In genomic region chr5:137758921-137759534, GRCm38 (mm10) we compare ENCODE assay signal across 10 mouse cellular contexts. TPM values are rescaled to one million over a fixed set of nuclear protein-coding genes. Genes with fewer than 3 reads are reported as not detected.
DNase-seq lines count a peak whose midpoint lies in the region; ATAC-seq lines count a peak whose summit lies in the region.
"Had no signal": no experiment of that assay in that cellular context is flagged by ENCODE, and none has a peak within 500 bp of the region (broad histone marks: within the 10 kb centered on the region; RNA-seq: fewer than 3 reads in every experiment).

No protein-coding gene starts in this region.

- intact Hi-C loops in heart, postnatal 36 days (cut with DNase I), result loop anchor here (5.0 kb wide), 1 partner anchor 172 kb away; no protein-coding TSS in a partner anchor

- peak overlapping the region; percentile 53 for H3K27ac ChIP-seq in midbrain, embryonic 13.5 days
- no peak overlapping the region for H3K27ac ChIP-seq in midbrain, embryonic 10.5 days (replicated peaks)
- H3K27ac ChIP-seq in hindbrain, embryonic 14.5 days, result peak overlapping the region; percentile 72
- 0 out of 2 replicates have a peak overlapping the region, but pooled peaks have one; percentile 1 for H3K27ac ChIP-seq in stomach, embryonic 16.5 days (ENCODE audit: low read length)
- H3K27ac ChIP-seq: macrophage had no signal

- H3K4me3 ChIP-seq in midbrain, embryonic 13.5 days (replicated peaks), result no peak overlapping the region
- no peak overlapping the region for H3K4me3 ChIP-seq in midbrain, embryonic 10.5 days
- 0 out of 2 replicates have a peak overlapping the region, but pooled peaks have one; percentile 3 for H3K4me3 ChIP-seq in hindbrain, embryonic 14.5 days (replicated peaks; ENCODE audit: low read length)
- H3K4me3 ChIP-seq in stomach, embryonic 16.5 days (replicated peaks; ENCODE audit: low read length), result no peak overlapping the region

- H3K36me3 ChIP-seq in midbrain, embryonic 13.5 days, result peaks cover 26% of the 10 kb centered on the region
- H3K36me3 ChIP-seq in midbrain, embryonic 10.5 days, result peaks cover 49% of the 10 kb centered on the region
- H3K36me3 ChIP-seq in hindbrain, embryonic 14.5 days (replicated peaks; ENCODE audit: control insufficient read depth, insufficient read depth), result peaks cover 18% of the 10 kb centered on the region
- peaks cover 14% of the 10 kb centered on the region; the same call in 1 of the 2 replicates for H3K36me3 ChIP-seq in stomach, embryonic 16.5 days (ENCODE audit: control insufficient read depth, insufficient read depth, low read length)

- H3K4me1 ChIP-seq in midbrain, embryonic 13.5 days (replicated peaks), result peaks cover 22% of the 10 kb centered on the region
- peaks cover 6% of the 10 kb centered on the region; the same call in 1 of the 2 replicates for H3K4me1 ChIP-seq in midbrain, embryonic 10.5 days
- peaks cover 10% of the 10 kb centered on the region; the same call in 1 of the 2 replicates for H3K4me1 ChIP-seq in hindbrain, embryonic 14.5 days (replicated peaks; ENCODE audit: control insufficient read depth, insufficient read depth, low read length)
- peaks cover 14% of the 10 kb centered on the region for H3K4me1 ChIP-seq in stomach, embryonic 16.5 days (ENCODE audit: control insufficient read depth, insufficient read depth, low read length)

- H3K27me3 ChIP-seq in midbrain, embryonic 13.5 days, result no peaks in the 10 kb centered on the region
- no peaks in the 10 kb centered on the region for H3K27me3 ChIP-seq in midbrain, embryonic 10.5 days (ENCODE audit: low read depth, poor library complexity, severe bottlenecking)
- H3K27me3 ChIP-seq in hindbrain, embryonic 14.5 days (ENCODE audit: control insufficient read depth, insufficient read depth, low read length), result no peaks in the 10 kb centered on the region
- no peaks in the 10 kb centered on the region for H3K27me3 ChIP-seq in stomach, embryonic 16.5 days (ENCODE audit: control insufficient read depth, insufficient read depth, low read length)

- peak; percentile 92 for DNase-seq in heart, adult 11 months
- no peak for DNase-seq in heart, postnatal 36 days
- DNase-seq in midbrain, embryonic 10.5 days (ENCODE audit: low spot score), result no peak
- no peak for DNase-seq in hindbrain, embryonic 14.5 days (ENCODE audit: low spot score)
- no peak for DNase-seq in adrenal gland, postnatal 10 days
- no peak for DNase-seq in adrenal gland, postnatal 14 days

- peak overlapping the region; percentile 44; the same call in 1 of the 2 replicates for H3K9ac ChIP-seq in midbrain, embryonic 13.5 days (replicated peaks)
- peak overlapping the region; percentile 28; the same call in 1 of the 2 replicates for H3K9ac ChIP-seq in hindbrain, embryonic 14.5 days
- no peak overlapping the region for H3K9ac ChIP-seq in stomach, embryonic 16.5 days (ENCODE audit: low read length)

- H3K4me2 ChIP-seq in midbrain, embryonic 13.5 days (replicated peaks), result no peak overlapping the region
- H3K4me2 ChIP-seq in hindbrain, embryonic 14.5 days (replicated peaks), result no peak overlapping the region
- no peak overlapping the region for H3K4me2 ChIP-seq in stomach, embryonic 16.5 days (ENCODE audit: low read depth, low read length)
- H3K4me2 ChIP-seq: liver, embryonic 11.5 days had no signal

- 90% methylated on average over 19 of the region's 19 CpGs for WGBS in midbrain, embryonic 13.5 days
- 90% methylated on average over 19 of the region's 19 CpGs for WGBS in midbrain, embryonic 10.5 days
- 88% methylated on average over 19 of the region's 19 CpGs for whole genome bisulfite sequencing in hindbrain, embryonic 14.5 days
- WGBS in stomach, embryonic 16.5 days, result 91% methylated on average over 19 of the region's 19 CpGs

- no peaks in the 10 kb centered on the region for H3K9me3 ChIP-seq in midbrain, embryonic 13.5 days
- H3K9me3 ChIP-seq in midbrain, embryonic 10.5 days (replicated peaks), result no peaks in the 10 kb centered on the region
- H3K9me3 ChIP-seq in hindbrain, embryonic 14.5 days (ENCODE audit: control insufficient read depth, low read length), result no peaks in the 10 kb centered on the region
- no peaks in the 10 kb centered on the region for H3K9me3 ChIP-seq in stomach, embryonic 16.5 days (replicated peaks; ENCODE audit: control insufficient read depth, low read length)

- ATAC-seq in midbrain, embryonic 13.5 days, result no peak
- ATAC-seq in hindbrain, embryonic 14.5 days (ENCODE audit: low FRiP score), result no peak
- ATAC-seq in stomach, embryonic 16.5 days (ENCODE audit: insufficient read depth, low FRiP score), result no peak

RNA-seq across cellular contexts. Expression of gene Tsc22d4, which starts 13.5 kb away (rescaled TPM):
- total RNA-seq in heart, postnatal 36 days (2021), result 100 to 1,000 TPM; 260 to 268 TPM
- 44.2 and 54.0 TPM in 2 replicates for polyA plus RNA-seq in midbrain, embryonic 13.5 days (2015; fragmentation: Nextera tagmentation; extraction: Ambion mirVana)
- polyA plus RNA-seq in midbrain, embryonic 10.5 days (2016; fragmentation: Nextera tagmentation; extraction: Ambion mirVana), result 75.6 and 75.8 TPM in 2 replicates
- 67.6 and 72.8 TPM in 2 replicates for polyA plus RNA-seq in hindbrain, embryonic 14.5 days (2014; fragmentation: Nextera tagmentation; extraction: Ambion mirVana)
- polyA plus RNA-seq in stomach, embryonic 16.5 days (2015; fragmentation: Nextera tagmentation; extraction: Ambion mirVana), result 115 and 119 TPM in 2 replicates
- 100 to 1,000 TPM in 1 of 2 experiments, 10 to 100 TPM in 1; 88.3 to 101 TPM for total RNA-seq in adrenal gland, postnatal 10 days (2021)
- total RNA-seq in adrenal gland, postnatal 14 days (2021), result 74.9 and 87.3 TPM in 2 replicates

RNA-seq across cellular contexts. Expression of gene Nyap1, which starts 17.6 kb away (rescaled TPM):
- 1 to 10 TPM in 1 of 2 experiments, under 1 TPM in 1; 0.81 to 1.1 TPM for total RNA-seq in heart, postnatal 36 days (2021)
- 39.9 and 42.3 TPM in 2 replicates for polyA plus RNA-seq in midbrain, embryonic 13.5 days (2015; fragmentation: Nextera tagmentation; extraction: Ambion mirVana)
- 5.1 and 8.4 TPM in 2 replicates for polyA plus RNA-seq in midbrain, embryonic 10.5 days (2016; fragmentation: Nextera tagmentation; extraction: Ambion mirVana)
- polyA plus RNA-seq in hindbrain, embryonic 14.5 days (2014; fragmentation: Nextera tagmentation; extraction: Ambion mirVana), result 14.2 and 18.8 TPM in 2 replicates
- 2.7 and 3.1 TPM in 2 replicates for polyA plus RNA-seq in stomach, embryonic 16.5 days (2015; fragmentation: Nextera tagmentation; extraction: Ambion mirVana)
- total RNA-seq in adrenal gland, postnatal 10 days (2021), result 1 to 10 TPM; 4.9 to 6.5 TPM
- 3.6 and 5.9 TPM in 2 replicates for total RNA-seq in adrenal gland, postnatal 14 days (2021)

RNA-seq across cellular contexts. Expression of gene Ppp1r35, which starts 19.6 kb away (rescaled TPM):
- 10 to 100 TPM; 10.7 to 12.3 TPM for total RNA-seq in heart, postnatal 36 days (2021)
- 43.4 and 48.9 TPM in 2 replicates for polyA plus RNA-seq in midbrain, embryonic 13.5 days (2015; fragmentation: Nextera tagmentation; extraction: Ambion mirVana)
- polyA plus RNA-seq in midbrain, embryonic 10.5 days (2016; fragmentation: Nextera tagmentation; extraction: Ambion mirVana), result 62.6 and 63.9 TPM in 2 replicates
- 51.1 and 58.7 TPM in 2 replicates for polyA plus RNA-seq in hindbrain, embryonic 14.5 days (2014; fragmentation: Nextera tagmentation; extraction: Ambion mirVana)
- 9.4 and 17.0 TPM in 2 replicates for polyA plus RNA-seq in stomach, embryonic 16.5 days (2015; fragmentation: Nextera tagmentation; extraction: Ambion mirVana)
- 10 to 100 TPM; 21.6 to 23.1 TPM for total RNA-seq in adrenal gland, postnatal 10 days (2021)
- total RNA-seq in adrenal gland, postnatal 14 days (2021), result 20.4 and 21.9 TPM in 2 replicates

RNA-seq across cellular contexts. Expression of gene Mepce, which starts 28.4 kb away (rescaled TPM):
- 10 to 100 TPM; 25.6 to 35.3 TPM for total RNA-seq in heart, postnatal 36 days (2021)
- polyA plus RNA-seq in midbrain, embryonic 13.5 days (2015; fragmentation: Nextera tagmentation; extraction: Ambion mirVana), result 10.6 and 11.0 TPM in 2 replicates
- 11.7 and 12.5 TPM in 2 replicates for polyA plus RNA-seq in midbrain, embryonic 10.5 days (2016; fragmentation: Nextera tagmentation; extraction: Ambion mirVana)
- polyA plus RNA-seq in hindbrain, embryonic 14.5 days (2014; fragmentation: Nextera tagmentation; extraction: Ambion mirVana), result 11.0 and 11.7 TPM in 2 replicates
- 7.4 and 8.2 TPM in 2 replicates for polyA plus RNA-seq in stomach, embryonic 16.5 days (2015; fragmentation: Nextera tagmentation; extraction: Ambion mirVana)
- total RNA-seq in adrenal gland, postnatal 10 days (2021), result 10 to 100 TPM; 43.5 to 47.9 TPM
- total RNA-seq in adrenal gland, postnatal 14 days (2021), result 41.5 and 46.7 TPM in 2 replicates

RNA-seq across cellular contexts. Expression of gene Zcwpw1, which starts 28.6 kb away (rescaled TPM):
- total RNA-seq in heart, postnatal 36 days (2021), result under 1 TPM; 0.36 to 0.49 TPM
- 10.9 and 12.0 TPM in 2 replicates for polyA plus RNA-seq in midbrain, embryonic 13.5 days (2015; fragmentation: Nextera tagmentation; extraction: Ambion mirVana)
- polyA plus RNA-seq in midbrain, embryonic 10.5 days (2016; fragmentation: Nextera tagmentation; extraction: Ambion mirVana), result 13.8 and 16.1 TPM in 2 replicates
- 7.9 and 8.3 TPM in 2 replicates for polyA plus RNA-seq in hindbrain, embryonic 14.5 days (2014; fragmentation: Nextera tagmentation; extraction: Ambion mirVana)
- polyA plus RNA-seq in stomach, embryonic 16.5 days (2015; fragmentation: Nextera tagmentation; extraction: Ambion mirVana), result 15.4 and 18.0 TPM in 2 replicates
- 1 to 10 TPM; 5.9 to 6.7 TPM for total RNA-seq in adrenal gland, postnatal 10 days (2021)
- 5.6 and 5.7 TPM in 2 replicates for total RNA-seq in adrenal gland, postnatal 14 days (2021)
